Mouse (Mus musculus) embryonic facial prominence, embryonic 11.5 days (tissue): ENCODE measurements around the gene Adad1. TPM values are rescaled to one million over a fixed set of nuclear protein-coding genes. Genes with fewer than 3 reads are reported as not detected.

Experiments used
- ATAC-seq: fragments of 200-750 bp; cut with Nextera tagmentation; replicated peaks from 2 replicates; pipeline ENCODE4 v1.8.0; 2017; ENCODE audit warnings: low read depth; ENCODE audit not compliant: insufficient number of reproducible peaks, low FRiP score, low TSS enrichment
- DNase-seq: peaks from one replicate; pipeline ENCODE4 v3.0.0-alpha.2; 2015; ENCODE audit warnings: low spot score
- H3K27ac ChIP-seq: fragments of 300-500 bp; sonication (generic); replicated peaks from 2 replicates; pipeline ENCODE4 v1.5.1; 2014; ENCODE audit warnings: mild to moderate bottlenecking, low read depth, low read length, control low read depth
- H3K27me3 ChIP-seq: fragments of 300-500 bp; sonication (generic); 2 replicates; pipeline ENCODE4 v1.6.1; 2014; ENCODE audit warnings: mild to moderate bottlenecking, low read length, moderate library complexity, mixed read lengths; ENCODE audit not compliant: control insufficient read depth, insufficient read depth
- H3K36me3 ChIP-seq: fragments of 300-500 bp; sonication (generic); replicated peaks from 2 replicates; pipeline ENCODE4 v1.6.1; 2014; ENCODE audit warnings: low read depth, mild to moderate bottlenecking, low read length, moderate library complexity, mixed read lengths; ENCODE audit not compliant: control insufficient read depth, insufficient read depth
- H3K4me1 ChIP-seq: fragments of 300-500 bp; sonication (generic); 2 replicates; pipeline ENCODE4 v1.6.1; 2014; ENCODE audit warnings: low read length, mixed read lengths; ENCODE audit not compliant: control insufficient read depth, insufficient read depth
- H3K4me2 ChIP-seq: fragments of 300-500 bp; sonication (generic); 2 replicates; pipeline ENCODE4 v1.6.1; 2014; ENCODE audit warnings: low read depth, mild to moderate bottlenecking, control low read depth, low read length, moderate library complexity
- H3K4me3 ChIP-seq: fragments of 300-500 bp; sonication (generic); 2 replicates; pipeline ENCODE4 v1.5.1; 2014; ENCODE audit warnings: low read depth, low read length, control low read depth
- H3K9ac ChIP-seq: fragments of 300-500 bp; sonication (generic); replicated peaks from 2 replicates; pipeline ENCODE4 v1.6.1; 2014; ENCODE audit warnings: mild to moderate bottlenecking, control low read depth, low read length
- H3K9me3 ChIP-seq: fragments of 300-500 bp; sonication (generic); replicated peaks from 2 replicates; pipeline ENCODE4 v1.6.1; 2016; ENCODE audit warnings: mild to moderate bottlenecking, low read length, inconsistent platforms, mixed read lengths; ENCODE audit not compliant: control insufficient read depth
- WGBS: fragments of 180-500 bp; shearing (Covaris S2); extraction: QIAGEN DNeasy Blood & Tissue Kit; methylation state at CpG from one replicate; pipeline ENCODE4 v1.1.7; 2014; 5-methylcytosine and 5-hydroxymethylcytosine counted together
- polyA plus RNA-seq: library from polyadenylated mRNA; unstranded; fragments of >200 nt; fragmentation: Nextera tagmentation; extraction: Ambion mirVana; gene quantifications from 2 replicates; pipeline ENCODE4 v1.2.1, GENCODE M21; 2014

The Adad1 gene
- 0.27 and 0.89 TPM in 2 replicates for polyA plus RNA-seq

GRCm38 (mm10) chr3:37063406-37063805 lies at the start of gene Adad1:
Adad1 (plus strand) TSS chr3:37063527.
- WGBS, result 53% methylated on average over 39 of the region's 39 CpGs
- H3K4me2 ChIP-seq, result peak within 1 kb of the TSS; percentile 31
- H3K9ac ChIP-seq, result no peak within 1 kb of the TSS

GRCm38 (mm10) chr3:37037979-37038378 lies 25.3 kb upstream of the Adad1 start:
- Histone ChIP-seq H3K27ac (no peak overlapping the region), H3K4me1 (no peaks in the 10 kb centered on the region), H3K36me3 (no peaks in the 10 kb centered on the region; the same call in 1 of the 2 replicates), H3K9ac (no peak overlapping the region), H3K27me3 (no peaks in the 10 kb centered on the region), H3K9me3 (no peaks in the 10 kb centered on the region), H3K4me3 (no peak overlapping the region), H3K4me2 (no peak overlapping the region)
- no peak for DNase-seq
- WGBS, result 92% methylated on average over 2 of the region's 2 CpGs
- no peak for ATAC-seq

More at GRCm38 (mm10) chr3:37063406-37063805, at the start of gene Adad1:
- no peaks in the 10 kb centered on the region for H3K4me1 ChIP-seq
- no peaks in the 10 kb centered on the region for H3K27me3 ChIP-seq
- no peaks in the 10 kb centered on the region for H3K9me3 ChIP-seq
- no peaks in the 10 kb centered on the region for H3K36me3 ChIP-seq
- DNase-seq (no peak), ATAC-seq (no peak)
- peak within 1 kb of the TSS; percentile 14; the same call in 1 of the 2 replicates for H3K4me3 ChIP-seq
- H3K27ac ChIP-seq, result no peak within 1 kb of the TSS

- no peaks in the 10 kb centered on the region; the same call in 1 of the 2 replicates for H3K36me3 ChIP-seq
- H3K4me2 ChIP-seq, result no peak overlapping the region
- H3K9me3 ChIP-seq, result no peaks in the 10 kb centered on the region
- no peak overlapping the region for H3K9ac ChIP-seq
- H3K4me3 ChIP-seq, result no peak overlapping the region
- no peaks in the 10 kb centered on the region for H3K4me1 ChIP-seq
- H3K27me3 ChIP-seq, result no peaks in the 10 kb centered on the region
- DNase-seq, result no peak
- no peak overlapping the region for H3K27ac ChIP-seq
- ATAC-seq, result no peak
Measured at GRCm38 (mm10) chr3:37039811-37040210, 23.5 kb upstream of the Adad1 start.

GRCm38 (mm10) chr3:37051491-37051890 lies 11.8 kb upstream of the Adad1 start:
- WGBS, result 100% methylated on average over 1 of the region's 1 CpGs
- Histone ChIP-seq H3K27ac (no peak overlapping the region), H3K9me3 (no peaks in the 10 kb centered on the region), H3K27me3 (no peaks in the 10 kb centered on the region), H3K36me3 (no peaks in the 10 kb centered on the region), H3K4me3 (no peak overlapping the region), H3K4me2 (no peak overlapping the region), H3K4me1 (no peaks in the 10 kb centered on the region), H3K9ac (no peak overlapping the region)
- DNase-seq (no peak), ATAC-seq (no peak)

GRCm38 (mm10) chr3:37073211-37073610 lies 9.9 kb downstream of the Adad1 start:
- Histone ChIP-seq H3K9ac (no peak overlapping the region), H3K4me1 (no peaks in the 10 kb centered on the region), H3K36me3 (no peaks in the 10 kb centered on the region), H3K4me3 (no peak overlapping the region), H3K27me3 (no peaks in the 10 kb centered on the region), H3K27ac (no peak overlapping the region), H3K9me3 (no peaks in the 10 kb centered on the region), H3K4me2 (no peak overlapping the region)
- ATAC-seq, result no peak
- no peak for DNase-seq

- Histone ChIP-seq H3K9ac (no peak overlapping the region), H3K9me3 (no peaks in the 10 kb centered on the region), H3K27me3 (no peaks in the 10 kb centered on the region), H3K4me2 (no peak overlapping the region), H3K27ac (no peak overlapping the region), H3K4me1 (no peaks in the 10 kb centered on the region), H3K36me3 (no peaks in the 10 kb centered on the region), H3K4me3 (no peak overlapping the region)
- DNase-seq, result no peak
- no peak for ATAC-seq
- 83% methylated on average over 4 of the region's 4 CpGs for WGBS
Measured at GRCm38 (mm10) chr3:37084860-37085259, 21.5 kb downstream of the Adad1 start.

- Histone ChIP-seq H3K27ac (no peak overlapping the region), H3K9ac (no peak overlapping the region), H3K4me1 (no peaks in the 10 kb centered on the region), H3K36me3 (no peaks in the 10 kb centered on the region), H3K27me3 (no peaks in the 10 kb centered on the region), H3K4me2 (no peak overlapping the region), H3K9me3 (no peaks in the 10 kb centered on the region), H3K4me3 (no peak overlapping the region)
- no peak for DNase-seq
- ATAC-seq, result no peak
Measured at GRCm38 (mm10) chr3:37090721-37091120, 27.4 kb downstream of the Adad1 start.

GRCm38 (mm10) chr3:37125655-37126054 lies 62.3 kb downstream of the Adad1 start, which contains the start of gene Il2:
Il2 (minus strand) TSS chr3:37125959.
- Histone ChIP-seq H3K36me3 (no peaks in the 10 kb centered on the region), H3K27me3 (no peaks in the 10 kb centered on the region), H3K4me1 (no peaks in the 10 kb centered on the region), H3K27ac (no peak within 1 kb of the TSS), H3K4me3 (no peak within 1 kb of the TSS), H3K9me3 (no peaks in the 10 kb centered on the region), H3K4me2 (no peak within 1 kb of the TSS), H3K9ac (no peak within 1 kb of the TSS)
- DNase-seq (no peak), ATAC-seq (no peak)
- WGBS, result 80% methylated on average over 4 of the region's 4 CpGs
